In genomic region chr4:123684260-123684659, GRCm38 (mm10) we compare ENCODE assay signal across 8 mouse cellular contexts. TPM values are rescaled to one million over a fixed set of nuclear protein-coding genes. Genes with fewer than 3 reads are reported as not detected.
DNase-seq lines count a peak whose midpoint lies in the region; ATAC-seq and TF ChIP-seq lines count a peak whose summit lies in the region.

TSS of gene Macf1 (minus strand) at chr4:123684360.

- TF ChIP-seq EP300 in lung, postnatal 0 days (IDR thresholded peaks at IDR 0.05) = no peak

- TF ChIP-seq CTCF in lung, postnatal 0 days (IDR thresholded peaks at IDR 0.05) = no peak

- 0 out of 2 replicates have a peak, but pooled peaks cover 3% of the 10 kb centered on the region for H3K27me3 ChIP-seq in lung, postnatal 0 days (replicated peaks; ENCODE audit: insufficient read depth, low read length)
- peaks cover 25% of the 10 kb centered on the region for H3K27me3 ChIP-seq in embryonic facial prominence, embryonic 12.5 days
- H3K27me3 ChIP-seq in heart, embryonic 14.5 days (ENCODE audit: control insufficient read depth, insufficient read depth, low read length) = no peaks in the 10 kb centered on the region
- no peaks in the 10 kb centered on the region for H3K27me3 ChIP-seq in neural tube, embryonic 13.5 days

- H3K4me1 ChIP-seq in lung, postnatal 0 days (ENCODE audit: insufficient read depth, low read depth, low read length) = peaks cover 7% of the 10 kb centered on the region
- peaks cover 12% of the 10 kb centered on the region for H3K4me1 ChIP-seq in embryonic facial prominence, embryonic 12.5 days
- peaks cover 15 to 36% of the 10 kb centered on the region in 2 experiments for H3K4me1 ChIP-seq in heart, embryonic 14.5 days (ENCODE audit: control insufficient read depth in 2 of 2, insufficient read depth in 2 of 2, low read length in 2 of 2)
- peaks cover 50% of the 10 kb centered on the region for H3K4me1 ChIP-seq in neural tube, embryonic 13.5 days (replicated peaks)

- H3K9ac ChIP-seq in lung, postnatal 0 days (replicated peaks; ENCODE audit: low read depth) = no peak within 1 kb of the TSS
- no peak within 1 kb of the TSS for H3K9ac ChIP-seq in embryonic facial prominence, embryonic 12.5 days
- H3K9ac ChIP-seq in heart, embryonic 14.5 days (ENCODE audit: low read length) = no peak within 1 kb of the TSS
- H3K9ac ChIP-seq in neural tube, embryonic 13.5 days = peak within 1 kb of the TSS; percentile 97

- H3K9me3 ChIP-seq in lung, postnatal 0 days (ENCODE audit: low read length) = no peaks in the 10 kb centered on the region
- H3K9me3 ChIP-seq in embryonic facial prominence, embryonic 12.5 days = no peaks in the 10 kb centered on the region
- no peaks in the 10 kb centered on the region for H3K9me3 ChIP-seq in heart, embryonic 14.5 days (ENCODE audit: control insufficient read depth, low read length)
- no peaks in the 10 kb centered on the region for H3K9me3 ChIP-seq in neural tube, embryonic 13.5 days

- no peak within 1 kb of the TSS for H3K4me3 ChIP-seq in lung, postnatal 0 days (ENCODE audit: low read depth, low read length)
- H3K4me3 ChIP-seq in embryonic facial prominence, embryonic 12.5 days = no peak within 1 kb of the TSS
- H3K4me3 ChIP-seq in heart, embryonic 14.5 days (ENCODE audit: control insufficient read depth in 1 of 2, insufficient read depth in 1 of 2, low read depth in 1 of 2, low read length in 2 of 2) = no peak within 1 kb of the TSS
- peak within 1 kb of the TSS; percentile 83 for H3K4me3 ChIP-seq in neural tube, embryonic 13.5 days

- no peaks in the 10 kb centered on the region for H3K36me3 ChIP-seq in lung, postnatal 0 days (ENCODE audit: insufficient read depth, low read length)
- no peaks in the 10 kb centered on the region for H3K36me3 ChIP-seq in embryonic facial prominence, embryonic 12.5 days
- H3K36me3 ChIP-seq in heart, embryonic 14.5 days (ENCODE audit: control insufficient read depth, insufficient read depth, low read length) = peaks cover 4% of the 10 kb centered on the region; the same call in 1 of the 2 replicates
- H3K36me3 ChIP-seq in neural tube, embryonic 13.5 days = peaks cover 38% of the 10 kb centered on the region

- ATAC-seq in lung, postnatal 0 days = no peak
- no peak for ATAC-seq in embryonic facial prominence, embryonic 12.5 days (ENCODE audit: insufficient number of reproducible peaks, insufficient read depth, low FRiP score, low TSS enrichment)
- no peak for ATAC-seq in heart, embryonic 14.5 days (ENCODE audit: insufficient number of reproducible peaks, insufficient read depth, low FRiP score, low read depth)
- ATAC-seq in neural tube, embryonic 13.5 days (ENCODE audit: low read depth) = no peak

- 82% methylated on average over 3 of the region's 3 CpGs for WGBS in lung, postnatal 0 days
- WGBS in embryonic facial prominence, embryonic 12.5 days = 84% methylated on average over 3 of the region's 3 CpGs
- WGBS in heart, embryonic 14.5 days = 91% methylated on average over 3 of the region's 3 CpGs
- WGBS in neural tube, embryonic 13.5 days = 83% methylated on average over 3 of the region's 3 CpGs

- no peak within 1 kb of the TSS for H3K4me2 ChIP-seq in lung, postnatal 0 days (replicated peaks; ENCODE audit: low read depth, low read length)
- no peak within 1 kb of the TSS for H3K4me2 ChIP-seq in embryonic facial prominence, embryonic 12.5 days (replicated peaks)
- H3K4me2 ChIP-seq in heart, embryonic 14.5 days (ENCODE audit: low read length) = no peak within 1 kb of the TSS
- H3K4me2 ChIP-seq in neural tube, embryonic 13.5 days = peak within 1 kb of the TSS; percentile 91

- intact Hi-C loops in left cerebral cortex, postnatal 14 days (cut with DNase I) = no loop called here

- H3K27ac ChIP-seq in lung, postnatal 0 days (ENCODE audit: low read length) = no peak within 1 kb of the TSS
- no peak within 1 kb of the TSS for H3K27ac ChIP-seq in embryonic facial prominence, embryonic 12.5 days
- no peak within 1 kb of the TSS for H3K27ac ChIP-seq in heart, embryonic 14.5 days (replicated peaks in 1 of 2; ENCODE audit: control insufficient read depth in 1 of 2, insufficient read depth in 1 of 2, low read depth in 2 of 2, low read length in 2 of 2)
- no peak within 1 kb of the TSS for H3K27ac ChIP-seq in neural tube, embryonic 13.5 days (replicated peaks)

- DNase-seq in lung, postnatal 0 days (ENCODE audit: low spot score) = no peak
- no peak for DNase-seq in lung, postnatal 4 days
- DNase-seq in left cerebral cortex, postnatal 14 days (ENCODE audit: low spot score in 2 of 2) = no peak
- no peak for DNase-seq in spleen, postnatal 36 days (ENCODE audit: low spot score in 2 of 2)
- no peak for DNase-seq in urinary bladder, postnatal 36 days (ENCODE audit: low spot score in 2 of 2)

RNA-seq across cellular contexts. Expression of gene Macf1, which starts in this region (rescaled TPM):
- polyA plus RNA-seq in lung, postnatal 0 days (2015; fragmentation: Nextera tagmentation; extraction: Ambion mirVana) = 181 and 221 TPM in 2 replicates
- 56.5 and 57.3 TPM in 2 replicates for polyA plus RNA-seq in embryonic facial prominence, embryonic 12.5 days (2016; fragmentation: Nextera tagmentation; extraction: Ambion mirVana)
- 98.0 and 107 TPM in 2 replicates for polyA plus RNA-seq in heart, embryonic 14.5 days (2014; fragmentation: Nextera tagmentation; extraction: Ambion mirVana)
- 100 to 1,000 TPM; 211 to 227 TPM for total RNA-seq in left cerebral cortex, postnatal 14 days (2021)
- 57.7 and 59.3 TPM in 2 replicates for polyA plus RNA-seq in neural tube, embryonic 13.5 days (2015; fragmentation: Nextera tagmentation; extraction: Ambion mirVana)
